Comparison of ENCODE assay signal across 29 mouse cellular contexts in genomic region chr9:6881187-6881984, GRCm38 (mm10).
"Had no signal": no experiment of that assay in that cellular context is flagged by ENCODE, and none has a peak within 500 bp of the region (broad histone marks: within the 10 kb centered on the region; RNA-seq: fewer than 3 reads in every experiment).

No protein-coding gene starts in this region.

- H3K36me3 ChIP-seq: embryonic facial prominence, embryonic 10.5 days; embryonic facial prominence, embryonic 12.5 days; embryonic facial prominence, embryonic 13.5 days; embryonic facial prominence, embryonic 15.5 days; forebrain, embryonic 10.5 days; forebrain, embryonic 12.5 days; forebrain, embryonic 15.5 days had no signal

- DNase-seq: cerebellum, adult 2 months; cerebellum, adult 8-10 months; cerebellum, adult 9-10 months; cerebellum, adult 9-11 months; cerebellum, postnatal 10 days; cerebellum, postnatal 14 days; cerebellum, postnatal 25 days; cerebellum, postnatal 36 days; embryo, embryonic 11 days; forebrain, postnatal 0 days; gastrocnemius, adult 2 months; gastrocnemius, postnatal 10 days; gastrocnemius, postnatal 14 days; gastrocnemius, postnatal 25 days; gastrocnemius, postnatal 36 days; heart, adult 11 months; heart, adult 18-20 months; heart, adult 2 months had no signal

- H3K4me2 ChIP-seq: embryonic facial prominence, embryonic 12.5 days; embryonic facial prominence, embryonic 13.5 days; embryonic facial prominence, embryonic 15.5 days; forebrain, embryonic 12.5 days; forebrain, embryonic 13.5 days; forebrain, embryonic 15.5 days had no signal

- H3K9ac ChIP-seq: embryonic facial prominence, embryonic 12.5 days; embryonic facial prominence, embryonic 13.5 days; embryonic facial prominence, embryonic 15.5 days; forebrain, embryonic 12.5 days; forebrain, embryonic 13.5 days; forebrain, embryonic 15.5 days; forebrain, postnatal 0 days had no signal

- H3K27ac ChIP-seq: embryonic facial prominence, embryonic 10.5 days; embryonic facial prominence, embryonic 12.5 days; embryonic facial prominence, embryonic 13.5 days; embryonic facial prominence, embryonic 15.5 days; forebrain, embryonic 10.5 days; forebrain, embryonic 12.5 days; forebrain, embryonic 13.5 days; forebrain, embryonic 15.5 days; gastrocnemius, adult 2 months; heart, adult 2 months had no signal

- H3K4me1 ChIP-seq: embryonic facial prominence, embryonic 10.5 days; embryonic facial prominence, embryonic 12.5 days; embryonic facial prominence, embryonic 13.5 days; embryonic facial prominence, embryonic 15.5 days; forebrain, embryonic 10.5 days; forebrain, embryonic 12.5 days; forebrain, embryonic 13.5 days; forebrain, embryonic 15.5 days had no signal

- H3K9me3 ChIP-seq: embryonic facial prominence, embryonic 10.5 days; embryonic facial prominence, embryonic 12.5 days; embryonic facial prominence, embryonic 13.5 days; embryonic facial prominence, embryonic 15.5 days; forebrain, embryonic 10.5 days; forebrain, embryonic 12.5 days; forebrain, embryonic 13.5 days; forebrain, embryonic 15.5 days had no signal

- H3K4me3 ChIP-seq: embryonic facial prominence, embryonic 10.5 days; embryonic facial prominence, embryonic 12.5 days; embryonic facial prominence, embryonic 13.5 days; embryonic facial prominence, embryonic 15.5 days; erythroblast, embryonic 14.5 days; forebrain, embryonic 10.5 days; forebrain, embryonic 12.5 days; forebrain, embryonic 13.5 days; forebrain, embryonic 15.5 days; gastrocnemius, adult 2 months; heart, adult 2 months had no signal

- H3K27me3 ChIP-seq: embryonic facial prominence, embryonic 12.5 days; embryonic facial prominence, embryonic 13.5 days; embryonic facial prominence, embryonic 15.5 days; forebrain, embryonic 12.5 days; forebrain, embryonic 13.5 days; forebrain, embryonic 15.5 days had no signal

- ATAC-seq: forebrain, embryonic 13.5 days; forebrain, embryonic 14.5 days; forebrain, embryonic 15.5 days; forebrain, embryonic 16.5 days; forebrain, postnatal 0 days had no signal
